Mouse (Mus musculus) erythroblast, embryonic 14.5 days (primary cell): ENCODE measurements around the gene Cdkal1.

Source experiments
- GATA1 ChIP-seq: IDR thresholded peaks from 2 replicates; pipeline ENCODE4 v1.6.1; 2012; ENCODE audit warnings: low read length, inconsistent platforms, mixed read lengths
- TAL1 ChIP-seq: IDR thresholded peaks from 3 replicates; pipeline ENCODE4 v1.6.1; 2012; ENCODE audit warnings: low read length, inconsistent platforms, mixed read lengths

- TF ChIP-seq GATA1 (no peak), TAL1 (no peak)
Measured at GRCm38 (mm10) chr13:29723150-29723549, 132.3 kb downstream of the Cdkal1 start.
